Comparison of ENCODE assay signal across 26 mouse cellular contexts in genomic region chr15:63017966-63018365, GRCm38 (mm10).
DNase-seq lines count a peak whose midpoint lies in the region; ATAC-seq and TF ChIP-seq lines count a peak whose summit lies in the region.
"Had no signal": no experiment of that assay in that cellular context is flagged by ENCODE, and none has a peak within 500 bp of the region (broad histone marks: within the 10 kb centered on the region; RNA-seq: fewer than 3 reads in every experiment).

No protein-coding gene starts in this region.

- H3K27ac ChIP-seq in heart, postnatal 0 days (ENCODE audit: low read depth) = 0 out of 2 replicates have a peak overlapping the region, but pooled peaks have one; percentile 20
- H3K27ac ChIP-seq: embryonic facial prominence, embryonic 13.5 days; forebrain, embryonic 13.5 days; kidney, embryonic 15.5 days; limb, embryonic 13.5 days; liver, embryonic 12.5 days; midbrain, embryonic 13.5 days; neural tube, embryonic 13.5 days; stomach, postnatal 0 days had no signal

- H3K4me1 ChIP-seq in heart, postnatal 0 days (ENCODE audit: control insufficient read depth, insufficient read depth) = peaks cover 10% of the 10 kb centered on the region; the same call in 1 of the 2 replicates
- H3K4me1 ChIP-seq: embryonic facial prominence, embryonic 13.5 days; forebrain, embryonic 13.5 days; limb, embryonic 13.5 days; liver, embryonic 12.5 days; midbrain, embryonic 13.5 days; neural tube, embryonic 13.5 days had no signal

- peak; percentile 48 to 91 for DNase-seq in adrenal gland, adult (ENCODE audit: inconsistent age in 2 of 2, low spot score in 1 of 2)
- no peak for DNase-seq in adrenal gland, postnatal 4 days (ENCODE audit: low spot score in 2 of 2)
- peak; percentile 31 for DNase-seq in heart, postnatal 0 days (ENCODE audit: low spot score)
- no peak for DNase-seq in heart, postnatal 36 days
- DNase-seq in ovary, postnatal 36 days (ENCODE audit: low spot score) = peak; percentile 7
- DNase-seq in ovary, postnatal 14 days (ENCODE audit: low spot score) = no peak
- DNase-seq in thymus, postnatal 36 days = no peak
- DNase-seq: cerebellum, adult 9-11 months; gastrocnemius, postnatal 36 days; kidney, postnatal 36 days; layer of hippocampus, postnatal 36 days; lung, adult 18-20 months; lung, postnatal 10 days; thymus, adult 2 months had no signal

- TF ChIP-seq EP300 in heart, postnatal 0 days (IDR thresholded peaks at IDR 0.05; ENCODE audit: low read depth) = no peak

- H3K9ac ChIP-seq in heart, postnatal 0 days (replicated peaks; ENCODE audit: low read depth, low read length) = no peak overlapping the region
- H3K9ac ChIP-seq: embryonic facial prominence, embryonic 13.5 days; forebrain, embryonic 13.5 days; kidney, embryonic 15.5 days; limb, embryonic 13.5 days; liver, embryonic 12.5 days; midbrain, embryonic 13.5 days; neural tube, embryonic 13.5 days had no signal

- H3K4me2 ChIP-seq in heart, postnatal 0 days (ENCODE audit: low read depth, low read length) = no peak overlapping the region
- H3K4me2 ChIP-seq: embryonic facial prominence, embryonic 13.5 days; forebrain, embryonic 13.5 days; kidney, embryonic 15.5 days; limb, embryonic 13.5 days; liver, embryonic 12.5 days; midbrain, embryonic 13.5 days; neural tube, embryonic 13.5 days had no signal

- WGBS in heart, postnatal 0 days = 40% methylated on average over 3 of the region's 3 CpGs

- H3K27me3 ChIP-seq in heart, postnatal 0 days (ENCODE audit: control insufficient read depth, insufficient read depth, low read length) = no peaks in the 10 kb centered on the region
- H3K27me3 ChIP-seq: embryonic facial prominence, embryonic 13.5 days; forebrain, embryonic 13.5 days; kidney, embryonic 15.5 days; limb, embryonic 13.5 days; liver, embryonic 12.5 days; midbrain, embryonic 13.5 days; neural tube, embryonic 13.5 days had no signal

- peak; percentile 58; the same call in 1 of the 2 replicates for ATAC-seq in heart, postnatal 0 days (ENCODE audit: insufficient read depth, low read depth)
- ATAC-seq in megakaryocyte-erythroid progenitor cell, adult 5-6 weeks (replicated peaks; ENCODE audit: low FRiP score, low TSS enrichment, poor library complexity, severe bottlenecking) = no peak
- ATAC-seq: forebrain, embryonic 13.5 days; hindbrain, embryonic 16.5 days; intestine, embryonic 16.5 days; liver, embryonic 12.5 days; midbrain, embryonic 13.5 days had no signal

- TF ChIP-seq CTCF in heart, postnatal 0 days (IDR thresholded peaks at IDR 0.05; ENCODE audit: low read depth) = peak; percentile 20; the same call in 1 of the 2 replicates

- intact Hi-C loops in heart, postnatal 36 days (cut with DNase I) = no loop called here

- no peaks in the 10 kb centered on the region for H3K9me3 ChIP-seq in heart, postnatal 0 days (replicated peaks; ENCODE audit: control insufficient read depth, low read length)
- H3K9me3 ChIP-seq: embryonic facial prominence, embryonic 13.5 days; forebrain, embryonic 13.5 days; kidney, embryonic 15.5 days; limb, embryonic 13.5 days; liver, embryonic 12.5 days; midbrain, embryonic 13.5 days; neural tube, embryonic 13.5 days had no signal

- H3K4me3 ChIP-seq in heart, postnatal 0 days (ENCODE audit: low read depth, low read length) = no peak overlapping the region
- H3K4me3 ChIP-seq: embryonic facial prominence, embryonic 13.5 days; forebrain, embryonic 13.5 days; kidney, embryonic 15.5 days; limb, embryonic 13.5 days; liver, embryonic 12.5 days; midbrain, embryonic 13.5 days; myocyte; neural tube, embryonic 13.5 days had no signal

- H3K36me3 ChIP-seq in heart, postnatal 0 days (replicated peaks; ENCODE audit: control insufficient read depth, insufficient read depth, low read length) = no peaks in the 10 kb centered on the region
- H3K36me3 ChIP-seq: embryonic facial prominence, embryonic 13.5 days; kidney, embryonic 15.5 days; limb, embryonic 13.5 days; liver, embryonic 12.5 days; midbrain, embryonic 13.5 days; neural tube, embryonic 13.5 days had no signal

Comparison
In these comparisons a context has a peak if more than half of its experiments do, and no peak if none do; other contexts are left out.
1. DNase-seq: peak in adrenal gland, adult (2 of 2), heart, postnatal 0 days (single experiment) and ovary, postnatal 36 days (single experiment); none in adrenal gland, postnatal 4 days (0 of 2), heart, postnatal 36 days (0 of 2), ovary, postnatal 14 days (single experiment) and thymus, postnatal 36 days (0 of 2).